Mouse (Mus musculus): ENCODE data around the gene Tnp2.

Tnp2 gene

DNA sequence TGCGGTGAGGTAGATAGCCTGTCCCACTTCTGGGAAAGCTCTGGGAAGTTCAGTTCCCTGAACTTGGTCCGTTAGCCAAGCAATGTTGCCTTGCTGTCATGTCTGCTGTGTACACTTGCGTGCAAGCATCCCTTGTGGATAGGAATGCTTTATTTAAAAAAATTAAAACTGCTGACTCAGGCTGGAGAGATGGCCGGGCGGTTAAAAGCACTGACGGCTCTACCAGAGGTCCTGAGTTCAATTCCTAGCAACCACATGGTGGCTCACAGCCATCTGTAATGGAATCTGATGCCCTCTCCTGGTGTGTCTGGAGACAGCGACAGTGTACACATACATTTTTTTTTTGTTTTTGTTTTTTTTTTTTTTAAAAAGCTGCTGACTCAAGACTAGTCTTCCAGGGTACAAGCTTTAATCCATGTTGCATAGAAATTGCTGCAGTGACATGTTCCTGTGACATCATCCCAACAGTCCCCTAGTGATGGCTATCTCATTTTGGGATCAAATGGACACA lies 857 bp downstream of the Tnp2 start:
- no peak for DNase-seq

DNA sequence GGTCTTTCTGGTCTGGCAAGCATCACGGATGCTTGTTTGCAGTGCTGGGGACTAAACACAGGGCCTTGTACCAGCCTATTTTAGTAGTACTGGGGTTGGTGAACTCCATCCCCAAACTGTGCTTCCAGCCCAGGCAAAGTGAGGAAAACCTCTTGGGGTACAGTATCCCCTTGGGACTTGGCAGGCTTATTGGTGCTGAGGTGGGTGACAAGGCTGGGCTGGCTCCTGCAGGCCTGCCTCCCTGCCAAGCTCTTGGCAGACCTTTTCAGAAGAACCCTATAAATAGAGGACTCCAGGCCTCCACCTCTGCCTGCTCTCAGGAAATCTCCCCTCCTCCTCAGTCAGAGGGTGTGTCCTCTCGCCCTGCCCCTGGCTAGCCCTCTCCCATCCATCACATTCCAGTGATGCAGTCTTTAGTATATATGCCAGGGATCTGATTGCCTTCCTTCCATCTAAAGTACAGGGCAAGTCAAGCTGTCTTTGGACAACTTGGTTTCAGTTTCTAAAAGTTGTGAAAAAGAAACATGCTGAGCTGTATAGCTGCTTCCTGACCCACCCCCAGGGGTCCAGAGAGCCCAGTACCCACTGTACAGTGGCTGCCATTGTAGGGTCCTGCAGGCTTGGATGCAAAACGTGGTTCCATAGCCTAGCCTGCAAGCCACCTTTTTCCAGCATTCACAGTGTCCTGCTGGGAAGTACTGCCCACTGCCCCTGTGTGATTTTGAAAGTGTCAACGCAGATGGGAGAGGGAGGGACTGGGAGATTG lies 1.5 kb downstream of the Tnp2 start:
- no peak for DNase-seq

DNA sequence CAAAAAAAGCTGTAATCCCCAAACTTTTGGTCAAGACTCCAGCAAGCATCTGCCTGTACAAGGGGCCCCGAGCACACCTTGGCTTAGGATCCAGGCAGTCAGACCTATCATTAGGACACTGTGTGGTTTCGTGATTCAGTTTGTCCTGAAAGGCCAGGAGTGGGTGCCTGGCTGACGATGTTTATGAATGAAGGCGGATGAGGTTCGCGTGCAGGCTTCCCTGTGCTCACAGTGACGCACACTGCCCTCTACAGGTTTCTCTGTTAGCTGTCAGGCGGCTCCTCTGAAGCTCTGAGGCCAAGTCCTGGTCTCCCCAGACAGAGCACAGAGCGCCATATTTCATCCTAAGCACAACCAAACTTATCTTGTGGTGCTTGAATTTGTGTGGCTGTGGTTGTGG lies 2.2 kb downstream of the Tnp2 start:
- DNase-seq: peak; percentile 79

DNA sequence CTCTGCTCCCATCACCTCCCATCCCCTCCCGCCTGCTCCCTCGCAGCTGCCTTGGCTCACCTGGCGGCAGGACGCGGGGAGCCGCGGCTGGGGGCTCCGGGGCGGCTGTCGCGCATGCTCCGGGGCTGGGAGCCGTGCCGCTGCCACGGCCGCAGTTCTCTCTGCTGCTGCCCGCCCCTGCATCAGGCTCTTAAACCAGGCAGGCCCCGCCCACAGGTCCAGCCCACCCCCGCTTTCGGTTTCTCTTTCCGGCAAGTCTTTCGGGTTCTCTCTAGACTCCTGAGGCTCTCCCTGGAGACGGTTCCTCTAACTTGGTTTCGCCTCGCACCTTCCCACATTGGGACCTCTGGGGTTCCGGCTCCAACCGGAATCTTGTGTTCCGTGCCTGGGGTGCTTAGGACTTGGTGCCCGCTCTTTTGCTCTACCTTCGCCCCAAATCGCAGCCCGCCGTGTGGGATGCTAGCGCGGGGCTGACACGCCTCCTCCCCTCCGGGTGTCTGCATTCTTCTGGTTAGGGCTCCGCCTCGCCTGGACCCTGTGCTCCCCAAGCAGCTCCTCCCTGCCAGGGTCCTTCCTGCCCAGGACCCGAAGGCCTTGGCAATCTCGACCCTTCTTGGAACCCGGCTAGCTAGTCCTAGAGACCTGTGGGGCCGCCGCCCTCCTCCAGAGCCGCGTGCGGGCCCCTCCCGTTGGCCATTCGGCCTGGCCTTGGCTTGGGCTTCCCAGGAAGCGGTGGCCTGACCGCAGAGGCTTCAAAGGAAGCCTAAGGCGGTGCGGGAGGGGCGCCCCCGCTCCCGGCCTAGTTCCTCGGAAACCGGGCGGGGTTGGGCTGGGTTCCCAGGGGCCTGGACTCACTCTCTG lies 2.9 kb downstream of the Tnp2 start, which contains the start of gene Socs1:
Gene Socs1, minus strand, starts transcription at position 166 of the 861 bp plus-strand sequence.
- DNase-seq: peak; percentile 64

DNA sequence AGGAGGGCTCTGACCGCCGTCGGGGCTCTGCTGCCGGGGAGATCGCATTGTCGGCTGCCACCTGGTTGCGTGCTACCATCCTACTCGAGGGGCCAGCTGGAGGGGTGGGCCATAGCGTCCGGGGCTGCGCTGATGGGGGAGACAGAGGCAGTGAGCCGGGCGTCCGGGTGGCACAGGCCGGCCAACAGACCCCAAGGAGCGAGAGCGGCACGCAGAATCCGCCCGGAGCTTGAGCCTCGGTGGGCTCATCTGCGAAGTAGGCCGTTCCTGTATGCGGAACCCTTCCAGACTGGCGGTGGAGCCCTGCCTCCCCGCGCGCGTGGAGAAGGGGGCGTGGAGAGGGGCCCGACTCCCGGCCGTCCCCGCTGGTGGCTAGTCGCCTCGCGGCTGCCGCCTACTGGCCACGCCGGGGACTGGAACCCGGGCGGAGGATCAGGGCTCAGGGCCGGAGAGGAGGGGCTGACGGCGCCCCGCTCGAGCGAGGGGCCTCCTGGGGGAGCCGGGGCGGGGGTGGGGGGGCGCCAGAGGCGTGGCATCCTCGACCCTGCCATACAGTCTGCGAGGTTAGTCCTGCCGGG lies 3.6 kb downstream of the Tnp2 start:
- DNase-seq: peak; percentile 85

DNA sequence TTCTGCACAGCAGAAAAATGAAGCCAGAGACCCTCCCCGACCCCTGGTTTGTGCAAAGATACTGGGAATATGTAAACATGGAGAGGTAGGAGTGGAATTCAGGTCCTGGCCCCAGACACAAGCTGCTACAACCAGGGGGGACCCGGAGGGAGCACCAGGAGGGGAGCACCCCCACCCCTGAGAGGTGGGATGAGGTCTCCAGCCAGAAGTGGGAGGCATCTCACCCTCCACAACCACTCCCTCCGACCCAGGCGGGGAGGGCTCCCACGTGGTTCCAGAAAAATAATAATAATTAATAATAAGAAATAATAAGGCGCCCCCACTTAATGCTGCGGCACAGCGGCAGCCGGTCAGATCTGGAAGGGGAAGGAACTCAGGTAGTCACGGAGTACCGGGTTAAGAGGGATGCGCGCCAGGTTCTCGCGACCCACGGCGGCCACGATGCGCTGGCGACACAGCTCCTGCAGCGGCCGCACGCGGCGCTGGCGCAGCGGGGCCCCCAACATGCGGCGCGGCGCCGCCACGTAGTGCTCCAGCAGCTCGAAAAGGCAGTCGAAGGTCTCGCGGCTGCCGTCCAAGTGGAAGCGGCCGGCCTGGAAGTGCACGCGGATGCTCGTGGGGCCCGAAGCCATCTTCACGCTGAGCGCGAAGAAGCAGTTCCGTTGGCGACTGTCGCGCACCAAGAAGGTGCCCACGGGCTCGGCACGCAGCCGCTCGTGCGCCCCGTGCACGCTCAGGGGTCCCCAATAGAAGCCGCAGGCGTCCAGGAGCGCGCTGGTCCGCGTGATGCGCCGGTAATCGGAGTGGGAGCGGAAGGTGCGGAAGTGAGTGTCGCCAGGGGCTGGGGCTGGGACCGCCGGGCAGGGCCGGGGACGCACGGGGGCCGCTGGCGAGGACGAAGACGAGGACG lies 4.3 kb downstream of the Tnp2 start:
- peak; percentile 30 for DNase-seq

DNA sequence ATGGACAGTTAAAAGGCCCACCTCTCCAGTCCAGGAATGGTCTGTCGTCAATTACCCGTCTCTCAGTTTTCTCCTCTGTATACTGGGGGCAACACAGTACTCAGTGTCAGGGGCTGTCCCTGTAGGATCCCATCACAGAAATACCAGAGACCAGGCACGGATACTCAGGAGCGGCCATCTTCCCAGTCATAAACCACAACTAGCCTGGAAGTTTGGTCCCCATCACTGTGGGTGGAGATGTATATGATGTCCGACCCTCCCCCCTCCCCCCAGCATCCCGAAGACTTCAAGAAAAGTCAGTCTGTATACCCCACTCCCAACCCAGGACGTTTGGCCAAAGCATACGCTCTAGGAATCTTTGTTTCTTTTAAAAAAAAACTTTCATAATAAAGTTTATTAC lies 5.0 kb downstream of the Tnp2 start:
- no peak for DNase-seq

DNA sequence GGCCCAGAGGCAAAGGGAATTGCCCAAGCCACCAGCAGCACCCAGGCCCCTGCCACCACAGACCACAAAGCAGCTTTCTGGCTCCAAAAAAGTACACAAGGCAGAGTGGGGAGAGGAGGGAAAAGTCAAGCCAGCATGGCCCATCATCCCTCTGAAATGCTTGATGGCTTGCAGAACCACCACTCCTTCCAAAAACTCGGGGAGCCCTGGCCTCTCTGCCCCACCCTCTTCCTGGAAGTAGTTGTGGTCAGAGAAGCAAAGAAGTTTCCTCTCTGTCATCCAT lies 5.4 kb downstream of the Tnp2 start:
- no peak for DNase-seq

DNA sequence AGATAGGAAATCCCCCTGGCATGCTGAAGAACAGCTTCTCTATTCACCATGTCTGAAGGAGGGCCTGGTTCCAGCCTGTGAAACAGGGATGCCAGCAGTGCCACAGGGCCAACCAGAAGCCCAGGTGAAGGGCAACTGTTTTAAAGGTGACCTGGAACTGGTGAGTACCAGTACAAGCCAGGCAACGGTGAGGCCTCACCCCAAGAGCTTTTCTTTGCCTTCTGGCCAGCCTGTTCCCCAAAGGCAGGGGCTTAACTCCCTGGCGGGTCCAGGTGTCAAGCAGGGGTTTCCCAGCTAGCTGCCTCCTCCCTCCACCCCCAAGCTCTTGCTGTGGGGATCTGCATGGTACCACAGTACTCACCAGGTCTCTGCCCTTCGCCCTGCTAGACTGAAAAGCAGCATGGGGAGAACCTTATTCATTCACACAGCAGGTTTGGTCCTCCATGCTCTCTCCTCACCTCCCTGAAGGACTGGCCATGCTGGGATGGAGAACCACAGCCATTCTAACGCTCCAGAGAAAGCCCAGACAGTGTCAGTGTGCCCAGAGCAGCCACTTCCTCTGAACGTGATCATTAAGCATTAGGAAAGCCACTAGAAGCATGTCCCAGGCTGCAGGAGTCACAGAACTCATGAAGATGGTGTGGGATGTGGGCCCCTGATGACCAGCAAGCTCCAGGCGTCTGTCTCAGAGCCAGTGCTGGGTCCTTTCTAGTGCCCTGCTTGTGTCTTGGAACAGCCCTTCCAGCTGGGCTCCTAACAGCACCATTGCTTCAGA lies 5.9 kb downstream of the Tnp2 start:
- no peak for DNase-seq

DNA sequence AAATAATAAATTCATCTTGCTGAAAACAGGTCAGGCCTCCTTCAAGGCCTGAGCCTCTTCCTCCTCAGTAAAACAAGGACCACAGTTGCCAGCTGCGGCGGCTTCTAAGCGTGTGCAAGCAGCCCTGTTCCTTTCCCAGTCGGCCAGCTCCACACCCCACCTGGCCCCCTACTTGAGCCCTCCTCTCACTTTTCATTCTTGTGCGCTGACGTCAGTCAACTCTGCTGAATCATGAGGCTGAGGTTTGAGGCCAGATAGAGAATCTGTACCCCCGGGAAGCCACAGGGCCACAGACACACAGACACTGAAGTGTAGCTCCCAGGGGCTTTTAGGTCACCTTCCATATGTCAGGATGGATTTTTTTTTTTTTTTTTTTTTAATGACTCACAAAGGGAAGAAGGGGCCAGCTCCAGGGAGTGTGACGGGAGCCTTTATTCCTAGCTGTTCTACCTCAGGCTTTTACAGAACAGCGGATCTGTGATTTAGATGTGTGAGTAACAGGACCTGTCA lies 6.5 kb downstream of the Tnp2 start:
- DNase-seq: no peak

DNA sequence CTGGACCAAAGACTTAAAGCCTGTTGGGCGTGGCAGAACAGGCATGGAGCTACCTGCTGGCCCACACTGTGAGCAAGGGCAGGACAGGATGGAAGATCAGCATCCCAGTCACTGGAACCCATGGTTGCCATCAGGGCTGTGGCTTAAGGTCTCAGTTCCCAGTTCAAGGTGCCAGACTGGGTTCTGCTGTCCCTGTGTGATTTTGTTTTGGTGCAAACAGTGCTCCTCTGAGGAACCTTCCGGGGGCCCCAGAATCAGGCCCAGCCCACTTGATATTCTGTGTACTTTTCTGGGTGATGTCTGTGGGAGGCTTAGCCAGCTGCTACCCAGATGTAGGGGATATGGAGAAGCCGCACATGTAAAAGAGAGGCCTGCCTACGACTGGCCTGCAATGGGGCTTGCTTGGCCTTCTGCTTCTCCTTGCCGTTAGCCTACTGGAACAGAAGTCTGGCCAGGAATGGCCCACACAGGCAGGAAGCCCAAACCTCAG lies 7.8 kb downstream of the Tnp2 start:
- DNase-seq: no peak

DNA sequence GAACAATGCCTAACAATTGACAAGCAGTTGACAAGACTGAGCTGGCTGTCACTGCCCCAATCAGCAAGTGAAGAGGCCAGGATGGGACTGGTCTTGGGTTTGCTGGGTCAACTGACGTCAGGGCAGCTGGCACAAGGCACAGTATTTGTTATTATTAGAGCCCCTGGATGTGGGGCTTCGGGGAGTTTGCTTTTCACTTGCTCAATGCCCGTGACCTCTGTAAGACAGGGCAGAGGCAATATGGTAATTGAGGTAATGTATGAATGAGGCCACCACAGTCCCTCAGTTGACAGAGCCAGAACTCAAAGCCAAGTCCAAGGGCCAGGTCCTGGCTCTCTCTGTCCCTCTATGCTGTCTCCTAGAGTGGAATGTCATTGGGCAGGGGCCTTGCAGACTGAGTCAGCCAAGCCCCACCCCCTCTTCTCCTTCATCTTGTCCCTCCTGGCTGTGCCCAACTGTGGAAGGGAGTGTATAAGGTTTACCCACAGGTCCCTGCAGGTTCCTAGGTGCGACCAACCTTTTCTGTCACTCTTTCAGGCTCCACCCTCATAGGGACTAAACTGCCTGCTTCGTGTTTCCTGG lies 10.8 kb downstream of the Tnp2 start:
- no peak for DNase-seq

DNA sequence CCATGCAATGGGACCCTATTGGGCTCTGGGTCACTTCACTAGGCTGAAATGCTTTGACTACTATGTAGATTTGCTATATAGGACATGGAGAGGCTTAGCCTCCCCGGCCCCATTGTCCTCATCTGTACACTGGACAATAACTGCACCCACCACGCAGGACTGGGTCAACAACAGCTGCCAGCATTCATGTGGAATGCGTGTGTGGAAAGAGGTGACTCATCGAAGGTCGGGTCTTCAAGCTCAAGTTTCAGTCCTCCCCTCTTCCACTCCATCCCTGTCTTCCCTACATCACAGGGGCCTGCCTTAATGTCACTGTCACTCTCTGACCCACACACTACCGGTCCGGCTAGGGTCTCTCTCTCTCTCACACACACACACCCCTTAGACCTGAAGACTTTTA lies 12.1 kb downstream of the Tnp2 start:
- DNase-seq: no peak

DNA sequence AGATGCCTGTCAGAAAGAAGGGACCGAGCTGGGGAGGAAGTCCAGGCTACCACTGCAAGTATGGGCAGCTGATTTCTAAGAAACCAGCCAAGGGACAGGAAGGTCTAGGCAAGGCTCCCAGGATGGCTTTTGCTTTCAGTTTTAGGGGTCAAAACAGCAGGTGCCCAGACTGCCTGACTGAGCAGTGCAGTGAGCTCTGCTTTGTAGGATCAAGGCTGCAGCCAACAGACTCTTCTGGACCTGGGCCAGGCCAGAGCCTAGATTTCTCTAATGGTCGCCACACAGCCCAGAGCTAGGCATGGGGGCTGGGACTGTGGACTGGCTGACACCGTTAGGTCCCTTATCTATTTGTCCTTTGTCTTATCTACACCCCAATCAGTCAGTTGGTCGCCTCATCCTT lies 13.7 kb downstream of the Tnp2 start:
- no peak for DNase-seq

DNA sequence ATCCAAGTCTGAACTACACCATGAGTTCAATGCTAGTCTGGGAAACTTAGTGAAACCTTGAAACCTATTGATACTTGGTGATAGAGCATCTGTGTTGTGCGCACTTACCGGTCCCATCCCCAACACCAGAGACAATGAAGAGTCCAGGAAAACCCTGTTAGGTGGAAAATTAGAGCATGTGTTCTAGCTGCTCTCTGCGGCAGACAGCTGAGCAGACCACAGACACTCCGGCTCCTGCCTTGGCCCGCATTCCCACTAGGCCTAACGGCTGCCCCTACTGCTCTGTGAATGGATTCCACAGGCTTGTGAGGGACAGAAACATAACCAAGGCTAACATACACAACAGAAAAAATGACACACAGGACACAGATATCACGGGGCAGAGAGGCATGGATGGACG lies 14.9 kb downstream of the Tnp2 start:
- DNase-seq: no peak

DNA sequence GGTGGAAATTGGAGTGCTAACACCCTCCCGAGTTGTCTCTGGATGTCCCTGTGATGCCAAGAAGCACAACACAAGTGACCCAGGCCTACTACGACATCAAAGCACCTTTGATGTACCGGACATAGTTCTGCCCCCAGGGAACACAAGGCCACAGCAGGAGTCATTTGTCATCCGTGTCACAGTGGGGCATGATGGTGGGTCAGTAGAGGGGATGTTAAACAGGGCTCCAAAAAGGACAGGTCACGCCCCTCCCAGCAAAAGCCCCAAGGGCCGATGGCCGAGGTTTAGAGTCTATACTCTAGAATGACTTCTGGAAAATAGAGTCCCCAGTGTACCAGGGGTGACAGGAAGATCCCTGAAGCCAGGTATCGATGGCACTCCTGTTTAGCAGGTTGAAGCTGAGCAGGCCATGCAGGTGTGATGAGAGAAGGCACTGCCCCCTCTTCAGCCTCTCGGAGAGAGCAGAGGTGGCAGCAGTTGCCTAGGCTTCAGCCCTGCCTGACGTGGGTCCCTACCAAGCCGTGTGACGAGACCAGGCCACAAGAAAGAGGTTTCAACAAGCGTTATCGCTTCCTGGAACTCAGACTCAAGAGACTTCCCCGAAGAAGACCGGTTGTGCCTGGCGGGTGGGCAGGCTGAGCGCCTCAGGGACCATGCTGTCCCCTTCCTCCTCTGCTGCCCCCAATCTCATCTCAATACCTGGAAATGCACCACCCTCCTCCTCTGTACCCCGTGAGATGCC lies 16.5 kb downstream of the Tnp2 start:
- no peak for DNase-seq

DNA sequence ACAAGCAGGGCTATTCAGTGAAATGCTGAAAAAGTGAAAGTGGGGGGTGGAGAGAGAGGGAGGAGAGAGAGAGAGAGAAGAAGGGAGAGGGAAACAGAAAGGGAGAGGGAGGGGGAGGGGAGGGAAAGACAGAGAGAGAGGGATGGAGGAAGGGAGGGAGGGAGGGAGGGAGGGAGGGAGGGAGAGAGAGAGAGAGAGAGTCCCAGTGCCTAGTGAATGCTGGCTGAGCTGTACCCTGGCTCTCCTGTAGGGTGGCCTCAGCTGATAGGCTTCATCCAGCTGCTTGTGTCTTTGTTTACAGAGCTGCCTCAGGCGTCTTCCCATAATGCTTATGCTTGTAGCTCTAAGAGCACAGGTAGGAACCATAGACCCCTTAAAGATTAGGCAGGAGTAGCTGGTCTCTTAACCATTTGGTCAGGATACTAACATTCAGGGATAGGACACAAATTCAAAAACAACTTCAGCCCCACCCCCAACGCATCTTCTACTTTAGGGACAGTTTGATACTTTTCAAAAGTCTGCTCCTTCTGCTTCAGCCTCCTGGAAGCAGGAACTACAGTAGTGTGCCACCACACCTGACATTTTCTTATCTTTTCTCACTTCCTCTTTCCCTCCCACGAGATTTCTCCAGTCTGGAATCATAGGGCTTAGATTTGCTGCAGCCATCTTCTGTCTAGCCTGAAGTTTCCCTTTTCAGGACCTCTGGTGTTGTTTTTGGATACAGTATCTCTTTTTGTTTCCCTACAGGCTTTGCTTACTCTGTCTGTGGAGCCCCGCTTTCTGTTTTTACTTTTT lies 17.7 kb downstream of the Tnp2 start:
- no peak for DNase-seq

DNA sequence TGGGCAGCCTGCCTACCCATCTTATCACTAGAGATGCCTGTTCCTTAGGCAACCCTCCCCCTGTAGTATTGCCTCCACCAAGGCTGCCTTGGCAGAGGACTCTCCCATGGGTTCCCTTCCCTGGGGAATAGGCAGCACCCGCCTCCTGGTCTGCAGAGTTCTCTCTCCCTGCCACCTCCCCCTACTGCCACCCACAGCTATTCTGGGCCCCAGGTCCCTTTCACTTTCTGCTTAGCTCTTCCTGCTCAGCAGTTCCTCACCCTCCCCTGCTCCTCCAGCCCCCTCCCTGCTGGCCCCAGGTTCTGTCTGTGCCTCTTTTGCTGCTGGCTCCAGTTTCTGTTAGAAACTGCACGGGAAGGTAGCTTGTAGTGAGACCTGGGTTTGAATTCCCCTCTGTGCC lies 18.8 kb downstream of the Tnp2 start:
- no peak for DNase-seq

DNA sequence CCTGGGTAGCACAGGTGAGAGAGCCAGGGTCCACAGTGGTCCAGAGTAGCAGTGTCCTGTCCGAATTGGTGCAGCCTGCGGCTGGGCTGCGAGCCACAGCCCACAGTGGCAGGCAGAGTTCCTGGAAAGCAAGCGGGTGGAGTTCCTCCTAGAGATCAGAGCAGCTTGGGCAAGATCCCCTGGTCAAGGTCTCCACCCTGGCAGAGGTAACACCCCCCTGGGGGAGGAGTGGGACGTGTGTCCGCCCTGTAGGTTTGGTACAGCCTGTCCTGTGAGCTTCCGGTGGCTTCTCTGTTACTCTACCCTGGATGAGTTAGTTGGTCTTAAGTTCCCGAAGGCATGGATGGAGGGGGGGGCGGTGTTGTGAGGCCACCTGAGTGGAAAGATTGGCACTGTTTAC lies 19.6 kb downstream of the Tnp2 start:
- DNase-seq: no peak

DNA sequence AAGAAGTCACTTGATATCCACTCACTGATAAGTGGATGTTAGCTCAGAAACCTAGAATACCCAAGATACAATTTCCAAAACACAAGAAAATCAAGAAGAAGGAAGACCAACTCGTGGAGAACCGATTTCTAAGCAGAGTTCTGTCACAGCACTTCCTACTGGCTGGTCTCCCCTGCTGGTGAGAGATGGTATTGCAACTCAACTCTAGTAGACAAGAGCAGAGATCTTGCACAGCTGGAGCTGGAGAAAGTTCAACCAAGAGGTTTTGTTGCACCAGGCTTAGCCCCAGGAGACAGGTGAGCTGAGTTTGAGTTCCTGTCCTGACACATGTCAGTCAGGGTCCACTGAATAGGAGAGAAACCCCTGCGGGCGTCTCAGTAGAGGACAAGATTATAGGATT lies 21.3 kb downstream of the Tnp2 start:
- peak; percentile 54 for DNase-seq

All from cerebellum, adult 11 months (tissue).